Mouse (Mus musculus): ENCODE results near the gene Tnf.

Tnf gene

DNA sequence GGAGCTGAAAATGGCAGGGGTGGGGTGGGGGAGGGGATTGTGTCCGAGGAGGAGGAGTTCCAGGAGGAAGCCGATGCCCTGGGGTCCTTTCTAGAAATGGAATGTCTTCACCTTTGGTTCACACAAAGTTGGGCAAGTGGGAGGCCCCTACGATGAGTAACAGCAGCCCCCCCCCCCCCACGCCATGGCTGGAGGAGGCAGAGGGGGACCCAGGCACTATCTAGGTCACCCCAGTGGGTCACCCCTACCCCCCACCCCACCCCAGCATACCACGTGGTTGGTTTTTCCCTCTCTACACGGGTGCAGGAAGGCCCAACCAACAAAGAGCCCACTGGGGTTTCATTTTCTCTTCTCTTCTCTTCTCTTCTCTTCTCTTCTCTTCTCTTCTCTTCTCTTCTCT is 4.7 kb downstream of the Tnf start:
- H3K27me3 ChIP-seq (ENCODE audit: control insufficient read depth, insufficient read depth, low read length, poor library complexity, severe bottlenecking): no peaks in the 10 kb centered on the region
- peak; percentile 63 for DNase-seq (ENCODE audit: low read depth, low spot score)
- peaks cover 23% of the 10 kb centered on the region for H3K36me3 ChIP-seq (ENCODE audit: control insufficient read depth, insufficient read depth, low read length, poor library complexity, severe bottlenecking)

DNA sequence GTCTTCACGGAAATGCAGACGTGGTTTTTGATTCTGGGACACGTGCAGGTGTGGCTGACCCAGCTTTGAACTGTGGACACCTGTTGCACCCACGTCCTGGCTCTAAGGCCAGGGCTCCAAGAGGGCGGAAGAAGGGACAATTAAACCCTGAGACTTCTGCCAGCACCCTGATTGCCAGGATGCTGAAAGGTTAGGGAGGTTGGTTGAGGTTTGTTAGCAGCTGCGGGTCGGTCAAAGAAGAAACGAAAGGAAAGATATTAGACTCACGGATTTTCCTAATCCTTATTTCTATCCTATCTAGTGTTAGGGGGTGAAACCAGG is 5.5 kb downstream of the Tnf start:
- Histone ChIP-seq H3K27me3 (ENCODE audit: control insufficient read depth, insufficient read depth, low read length, poor library complexity, severe bottlenecking) (no peaks in the 10 kb centered on the region), H3K36me3 (ENCODE audit: control insufficient read depth, insufficient read depth, low read length, poor library complexity, severe bottlenecking) (peaks cover 23% of the 10 kb centered on the region)
- no peak for DNase-seq (ENCODE audit: low read depth, low spot score)

DNA sequence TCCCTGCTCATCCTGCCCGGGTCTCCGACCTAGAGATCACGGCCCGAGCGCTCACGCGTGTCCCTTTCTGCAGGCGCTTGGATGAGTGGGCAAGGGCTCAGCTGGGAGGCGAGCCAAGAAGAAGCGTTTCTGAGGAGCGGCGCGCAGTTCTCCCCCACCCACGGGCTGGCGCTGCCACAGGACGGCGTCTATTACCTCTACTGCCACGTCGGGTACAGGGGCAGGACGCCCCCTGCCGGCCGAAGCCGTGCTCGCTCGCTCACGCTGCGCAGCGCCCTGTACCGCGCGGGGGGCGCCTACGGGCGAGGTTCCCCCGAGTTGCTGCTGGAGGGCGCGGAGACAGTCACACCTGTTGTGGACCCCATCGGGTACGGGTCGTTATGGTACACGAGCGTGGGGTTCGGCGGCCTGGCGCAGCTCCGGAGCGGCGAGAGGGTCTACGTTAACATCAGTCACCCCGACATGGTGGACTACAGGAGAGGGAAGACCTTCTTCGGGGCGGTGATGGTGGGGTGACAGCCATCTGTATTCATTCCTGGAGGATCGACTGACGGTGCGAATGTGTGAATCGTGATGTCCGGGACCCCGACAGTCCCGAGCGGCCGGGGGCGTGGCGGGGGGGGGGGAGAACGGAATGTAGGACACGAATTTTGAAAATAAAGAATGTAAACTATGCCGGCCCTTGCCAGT is 6.0 kb downstream of the Tnf start:
- peak; percentile 93 for DNase-seq (ENCODE audit: low read depth, low spot score)
- H3K27me3 ChIP-seq (ENCODE audit: control insufficient read depth, insufficient read depth, low read length, poor library complexity, severe bottlenecking): no peaks in the 10 kb centered on the region
- peaks cover 23% of the 10 kb centered on the region for H3K36me3 ChIP-seq (ENCODE audit: control insufficient read depth, insufficient read depth, low read length, poor library complexity, severe bottlenecking)

DNA sequence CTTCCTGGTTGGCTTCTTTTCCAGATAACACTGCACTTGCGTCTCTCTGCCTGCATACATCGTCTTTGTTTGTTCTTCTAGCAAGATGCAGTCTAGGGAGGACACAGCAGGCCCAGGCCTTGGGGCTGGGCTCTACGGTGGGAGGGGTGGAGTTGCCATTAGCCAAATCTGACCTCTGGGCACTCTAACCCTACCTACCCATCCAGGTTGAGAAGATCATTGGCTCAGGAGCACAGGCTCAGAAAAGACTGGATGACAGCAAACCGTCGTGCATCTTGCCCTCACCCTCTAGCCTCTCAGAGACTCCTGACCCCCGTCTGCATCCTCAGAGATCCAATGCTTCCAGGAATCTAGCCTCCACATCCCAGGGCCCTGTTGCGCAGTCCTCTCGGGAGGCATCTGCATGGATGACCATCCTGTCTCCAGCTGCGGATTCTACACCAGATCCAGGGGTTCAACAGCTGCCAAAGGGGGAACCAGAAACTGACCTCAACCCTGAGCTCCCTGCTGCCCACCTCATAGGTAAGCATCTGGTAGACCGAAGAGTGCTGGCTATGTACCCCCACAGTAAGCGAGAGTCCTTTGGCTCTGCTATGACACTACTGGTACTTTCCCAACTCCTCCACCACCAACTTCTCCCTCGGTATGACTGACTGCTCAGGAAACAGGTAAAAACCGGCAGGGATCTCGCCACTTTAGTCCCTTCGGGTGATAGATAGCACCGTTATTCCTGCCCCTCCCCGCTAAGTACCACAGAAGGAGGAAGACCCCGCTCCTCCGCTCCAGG is 6.8 kb downstream of the Tnf start:
- Histone ChIP-seq H3K36me3 (ENCODE audit: control insufficient read depth, insufficient read depth, low read length, poor library complexity, severe bottlenecking) (peaks cover 22% of the 10 kb centered on the region), H3K27me3 (ENCODE audit: control insufficient read depth, insufficient read depth, low read length, poor library complexity, severe bottlenecking) (no peaks in the 10 kb centered on the region)
- peak; percentile 46 for DNase-seq (ENCODE audit: low read depth, low spot score)

DNA sequence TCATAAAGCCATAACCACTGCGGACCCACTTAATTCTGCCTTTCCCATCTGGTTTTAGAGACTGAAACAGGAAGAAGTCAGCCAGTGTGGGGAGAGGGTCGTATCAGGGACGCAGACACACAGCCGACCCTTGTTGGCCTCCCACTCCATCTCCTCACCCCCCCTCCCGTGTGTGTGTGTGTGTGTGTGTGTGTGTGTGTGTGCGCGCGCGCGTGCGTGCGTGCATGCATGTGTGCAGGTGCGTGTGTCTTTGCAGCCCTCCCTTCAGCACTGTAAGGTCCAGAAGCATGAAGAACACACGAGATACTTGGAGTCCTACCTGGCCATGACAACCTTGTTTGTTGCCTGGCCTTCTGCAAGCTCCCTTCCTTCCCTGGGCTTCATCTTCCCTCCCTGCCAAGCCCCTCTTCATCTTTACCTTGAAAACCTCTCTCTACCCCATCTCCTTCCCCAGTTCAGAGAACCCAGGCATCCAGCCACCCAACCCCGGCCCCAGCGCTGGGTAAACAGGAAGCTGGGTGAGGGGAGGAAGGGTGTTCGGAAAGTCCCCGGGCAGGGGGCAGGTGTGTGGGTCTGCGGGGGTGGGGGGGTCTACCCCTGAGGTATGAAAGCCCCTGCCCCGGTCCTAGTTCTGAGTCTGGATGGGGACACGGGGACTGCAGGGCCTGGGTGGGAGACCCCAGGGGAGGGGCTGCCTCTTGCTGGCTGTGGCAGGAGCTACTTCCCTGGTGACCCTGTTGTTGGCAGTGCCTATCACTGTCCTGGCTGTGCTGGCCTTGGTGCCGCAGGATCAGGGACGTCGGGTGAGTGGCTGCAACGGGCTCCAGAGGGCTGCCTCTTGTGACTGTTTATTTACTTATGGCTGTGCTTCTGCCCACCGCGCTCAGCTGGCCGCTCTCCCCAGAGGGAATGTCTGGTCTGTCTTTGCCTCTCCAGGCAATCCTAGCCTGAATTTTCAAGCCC is 7.6 kb downstream of the Tnf start, which contains the start of gene Ltb:
Ltb (plus strand) TSS at position 559 of the 963 bp plus-strand sequence.
- Histone ChIP-seq H3K36me3 (ENCODE audit: control insufficient read depth, insufficient read depth, low read length, poor library complexity, severe bottlenecking) (peaks cover 16% of the 10 kb centered on the region), H3K27me3 (ENCODE audit: control insufficient read depth, insufficient read depth, low read length, poor library complexity, severe bottlenecking) (no peaks in the 10 kb centered on the region)
- peak; percentile 69 for DNase-seq (ENCODE audit: low read depth, low spot score)

DNA sequence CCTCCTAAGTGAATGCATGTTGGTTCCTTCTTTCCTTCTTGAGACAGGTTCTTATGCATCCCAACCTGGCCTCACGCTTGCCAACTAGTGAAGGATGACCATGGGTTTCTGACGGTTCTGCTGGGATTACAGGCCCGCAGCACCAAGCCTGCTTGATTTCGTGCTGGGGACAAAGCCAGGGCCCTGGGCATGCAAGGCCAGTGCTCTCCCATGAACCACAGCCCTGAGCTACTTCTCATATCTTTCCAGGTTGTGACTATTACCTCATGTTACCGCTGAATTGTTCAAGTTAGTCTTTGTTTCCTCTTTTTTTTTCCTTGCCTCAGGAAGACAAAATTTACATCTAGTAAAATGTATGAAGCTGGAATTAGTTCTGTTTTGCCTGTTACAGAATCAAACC is 8.9 kb downstream of the Tnf start:
- DNase-seq (ENCODE audit: low read depth, low spot score): peak; percentile 53
- H3K36me3 ChIP-seq (ENCODE audit: control insufficient read depth, insufficient read depth, low read length, poor library complexity, severe bottlenecking): peaks cover 13% of the 10 kb centered on the region
- no peaks in the 10 kb centered on the region for H3K27me3 ChIP-seq (ENCODE audit: control insufficient read depth, insufficient read depth, low read length, poor library complexity, severe bottlenecking)

DNA sequence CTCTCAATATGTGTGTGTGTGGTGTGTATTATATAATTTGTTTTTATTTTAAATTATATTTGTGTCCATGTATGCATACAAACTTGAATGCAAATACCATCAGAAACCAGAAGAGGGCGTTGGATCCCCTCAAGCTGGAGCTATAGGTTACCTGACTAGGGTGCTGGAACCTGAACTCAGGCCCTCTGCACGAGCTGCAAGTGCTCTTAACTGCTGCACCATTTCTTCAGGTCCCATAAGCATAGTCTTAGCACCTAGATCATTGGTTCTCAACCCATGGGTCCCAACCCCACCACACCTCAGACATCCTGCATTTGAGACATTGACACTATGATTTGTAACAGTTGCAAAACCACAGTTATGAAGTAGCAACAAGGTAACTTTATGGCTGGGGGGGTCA is 10.1 kb downstream of the Tnf start:
- no peak for DNase-seq (ENCODE audit: low read depth, low spot score)
- Histone ChIP-seq H3K36me3 (ENCODE audit: control insufficient read depth, insufficient read depth, low read length, poor library complexity, severe bottlenecking) (peaks cover 13% of the 10 kb centered on the region), H3K27me3 (ENCODE audit: control insufficient read depth, insufficient read depth, low read length, poor library complexity, severe bottlenecking) (no peaks in the 10 kb centered on the region)

DNA sequence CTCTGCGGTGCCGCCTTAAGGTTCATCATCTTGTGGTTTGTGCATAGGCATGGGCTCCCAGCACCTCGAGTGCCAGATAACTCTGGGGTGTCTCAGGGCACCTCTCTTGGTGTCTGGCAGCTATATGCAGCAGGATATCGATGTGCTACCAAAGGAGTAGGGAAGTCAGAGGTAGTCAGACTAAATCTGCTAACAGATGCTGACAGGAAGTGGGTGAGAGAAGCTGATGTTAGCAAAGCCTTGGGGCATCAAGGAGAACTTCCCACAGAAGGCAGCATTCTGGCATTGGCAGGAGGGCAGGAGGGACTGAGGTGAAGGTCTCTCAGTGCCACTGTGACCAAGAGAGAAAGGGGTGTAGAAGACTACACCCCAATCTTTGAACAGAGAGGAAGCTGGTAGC is 11.7 kb downstream of the Tnf start:
- peaks cover 2% of the 10 kb centered on the region; the same call in 1 of the 2 replicates for H3K36me3 ChIP-seq (ENCODE audit: control insufficient read depth, insufficient read depth, low read length, poor library complexity, severe bottlenecking)
- H3K27me3 ChIP-seq (ENCODE audit: control insufficient read depth, insufficient read depth, low read length, poor library complexity, severe bottlenecking): no peaks in the 10 kb centered on the region
- DNase-seq (ENCODE audit: low read depth, low spot score): peak; percentile 58

DNA sequence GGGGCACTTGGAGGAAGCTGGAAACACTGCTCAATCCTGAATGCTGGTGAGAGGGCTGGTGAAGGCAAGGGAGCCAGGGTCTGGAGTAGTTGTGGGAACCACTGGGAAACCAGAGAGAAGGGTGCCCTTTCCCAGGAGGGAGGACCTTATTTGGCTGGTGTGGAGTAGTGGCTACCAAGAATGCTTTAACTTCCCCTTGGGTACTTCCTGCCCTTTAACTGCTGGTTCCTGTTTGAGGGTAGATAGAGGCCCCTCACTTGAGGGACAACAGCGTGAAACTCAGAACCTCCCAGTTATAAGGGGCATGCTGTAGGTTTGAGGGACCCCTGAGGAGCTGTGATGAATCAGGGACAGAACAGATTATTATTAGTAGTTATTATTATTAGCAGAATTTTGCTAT is 12.6 kb downstream of the Tnf start:
- Histone ChIP-seq H3K27me3 (ENCODE audit: control insufficient read depth, insufficient read depth, low read length, poor library complexity, severe bottlenecking) (no peaks in the 10 kb centered on the region), H3K36me3 (ENCODE audit: control insufficient read depth, insufficient read depth, low read length, poor library complexity, severe bottlenecking) (no peaks in the 10 kb centered on the region)
- peak; percentile 54 for DNase-seq (ENCODE audit: low read depth, low spot score)

DNA sequence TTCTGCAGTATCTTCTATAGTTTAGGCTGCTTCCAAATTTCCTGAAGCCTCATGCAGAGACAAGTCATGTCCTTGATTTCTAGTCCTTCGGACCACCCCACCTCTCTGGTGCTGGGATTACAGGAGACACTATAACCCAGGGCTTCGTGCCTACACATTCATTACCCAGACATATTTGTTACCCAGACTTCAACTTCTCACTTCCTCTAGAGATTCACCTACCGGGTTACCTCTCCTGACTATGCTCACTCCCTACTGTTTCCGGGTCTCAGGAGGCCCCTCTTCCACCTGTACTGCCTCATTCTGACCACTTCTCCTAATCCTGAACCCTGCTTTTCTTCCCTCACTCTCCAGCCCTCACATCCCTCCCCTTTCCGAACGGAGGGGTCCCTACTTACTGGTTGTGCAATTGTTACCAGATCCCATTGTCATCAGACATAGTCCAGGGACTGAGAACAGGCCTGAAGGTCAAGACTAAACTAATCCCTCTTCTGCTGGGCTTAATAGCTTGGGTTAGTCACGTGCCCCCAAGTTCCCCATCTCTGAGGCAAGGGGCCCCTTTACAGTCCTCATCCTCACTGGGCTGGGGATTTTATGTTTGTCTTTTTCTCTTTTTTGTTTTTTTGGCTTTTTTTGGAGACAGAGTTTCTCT is 13.7 kb downstream of the Tnf start, which contains the start of gene Lst1:
Lst1 (minus strand) TSS at position 481 of the 652 bp plus-strand sequence.
- DNase-seq (ENCODE audit: low read depth, low spot score): peak; percentile 46
- H3K27me3 ChIP-seq (ENCODE audit: control insufficient read depth, insufficient read depth, low read length, poor library complexity, severe bottlenecking): no peaks in the 10 kb centered on the region
- no peaks in the 10 kb centered on the region for H3K36me3 ChIP-seq (ENCODE audit: control insufficient read depth, insufficient read depth, low read length, poor library complexity, severe bottlenecking)

DNA sequence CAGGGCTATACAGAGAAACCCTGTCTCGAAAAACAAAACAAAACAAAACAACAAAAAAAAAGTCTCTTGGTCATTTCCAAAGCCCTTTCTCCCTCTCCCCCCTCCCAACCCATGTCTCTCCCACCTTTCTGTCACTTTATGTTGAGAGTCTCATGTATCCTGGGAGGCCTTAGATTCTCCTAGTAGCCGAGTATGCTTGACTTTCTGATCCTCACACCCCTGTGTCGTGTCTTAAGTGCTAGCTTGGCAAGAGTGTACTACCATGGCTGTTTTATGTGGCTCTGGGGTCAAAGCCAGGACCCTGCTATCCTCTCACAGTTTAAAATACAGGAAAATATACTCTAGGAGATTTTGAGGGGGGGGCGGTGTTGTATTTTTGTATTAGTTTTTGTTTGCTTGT is 14.5 kb downstream of the Tnf start:
- no peak for DNase-seq (ENCODE audit: low read depth, low spot score)

DNA sequence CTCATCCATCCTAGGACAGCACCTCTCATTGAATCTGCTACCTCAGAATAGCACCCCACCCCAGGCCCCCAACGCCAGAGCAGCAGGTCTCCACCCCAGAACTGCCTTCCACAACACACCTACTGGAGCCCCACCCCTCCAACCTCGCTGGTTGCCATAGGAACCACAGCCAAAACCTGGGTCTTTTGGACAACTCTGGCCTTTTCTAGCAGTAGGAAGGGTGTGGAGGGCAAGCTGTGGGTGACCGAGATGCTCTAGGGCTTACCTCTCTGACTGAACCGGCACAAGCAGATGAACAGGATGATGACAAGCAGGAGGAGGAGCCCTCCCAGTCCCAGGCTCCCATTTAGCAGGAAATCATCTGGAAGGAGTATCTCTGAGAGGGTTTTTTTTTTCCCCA is 15.1 kb downstream of the Tnf start:
- Histone ChIP-seq H3K27me3 (ENCODE audit: control insufficient read depth, insufficient read depth, low read length, poor library complexity, severe bottlenecking) (no peaks in the 10 kb centered on the region), H3K36me3 (ENCODE audit: control insufficient read depth, insufficient read depth, low read length, poor library complexity, severe bottlenecking) (no peaks in the 10 kb centered on the region)
- DNase-seq (ENCODE audit: low read depth, low spot score): peak; percentile 80

More for the DNA sequence above, 14.5 kb downstream of the Tnf start:
- Histone ChIP-seq H3K36me3 (ENCODE audit: control insufficient read depth, insufficient read depth, low read length, poor library complexity, severe bottlenecking) (no peaks in the 10 kb centered on the region), H3K27me3 (ENCODE audit: control insufficient read depth, insufficient read depth, low read length, poor library complexity, severe bottlenecking) (no peaks in the 10 kb centered on the region)

DNA sequence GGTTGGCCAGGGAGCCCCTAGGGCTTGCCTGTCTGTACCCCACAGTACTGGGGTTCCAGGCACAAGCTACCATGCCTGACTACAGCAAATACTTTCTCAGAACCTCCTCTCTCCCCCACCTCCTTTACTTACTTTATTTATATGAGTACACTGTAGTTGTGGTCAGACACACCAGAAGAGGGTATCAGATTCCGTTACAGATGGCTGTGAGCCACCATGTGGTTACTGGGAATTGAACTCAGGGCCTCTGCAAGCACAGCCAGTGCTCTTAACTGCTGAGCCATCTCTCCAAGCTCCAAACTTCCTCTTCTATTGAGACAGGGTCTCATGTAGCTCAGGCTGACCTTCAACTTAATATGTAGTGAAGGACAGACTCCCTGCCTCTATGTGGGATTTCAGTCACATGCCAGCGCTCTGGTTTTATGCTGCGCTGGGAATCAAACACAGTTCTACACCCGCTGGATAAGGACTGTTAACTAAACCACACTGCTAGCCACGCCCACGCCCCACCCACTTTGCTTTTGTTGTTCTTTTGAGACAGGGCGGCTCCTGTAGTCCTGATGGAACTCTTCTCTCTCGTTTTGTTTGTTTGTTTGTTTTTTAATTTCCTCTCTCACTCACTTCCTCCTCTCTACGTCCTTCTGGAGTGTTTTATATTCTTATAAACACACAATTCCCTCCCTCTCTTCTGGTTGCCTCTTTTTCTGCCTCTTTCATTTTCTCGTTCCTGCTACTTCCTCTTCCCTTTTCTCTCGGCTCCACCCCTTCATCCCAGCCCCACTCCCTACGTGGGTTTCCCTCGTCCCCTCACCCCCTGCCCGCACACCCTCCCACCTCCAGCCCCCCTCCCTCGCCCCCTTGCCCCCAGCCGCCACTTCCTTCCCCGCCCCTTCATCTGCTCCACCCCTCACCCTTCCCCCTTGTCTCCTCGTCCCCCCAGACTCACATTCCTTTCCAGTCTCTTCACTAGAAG is 15.9 kb downstream of the Tnf start:
- Histone ChIP-seq H3K36me3 (ENCODE audit: control insufficient read depth, insufficient read depth, low read length, poor library complexity, severe bottlenecking) (no peaks in the 10 kb centered on the region), H3K27me3 (ENCODE audit: control insufficient read depth, insufficient read depth, low read length, poor library complexity, severe bottlenecking) (no peaks in the 10 kb centered on the region)
- DNase-seq (ENCODE audit: low read depth, low spot score): peak; percentile 80

All from splenic B cell, adult 2 months (primary cell).